Mouse (Mus musculus) hindbrain, embryonic 13.5 days (tissue): ENCODE measurements around the gene Plod2. TPM values are rescaled to one million over a fixed set of nuclear protein-coding genes. Genes with fewer than 3 reads are reported as not detected.
A peak's percentile ranks its signal among the peaks of the same experiment; 100 is the strongest.

Experiments
- ATAC-seq: fragments of 200-750 bp; cut with Nextera tagmentation; 2 replicates; pipeline ENCODE4 v1.8.0; 2017; ENCODE audit warnings: moderate TSS enrichment; ENCODE audit not compliant: low FRiP score
- H3K27ac ChIP-seq: fragments of 300-500 bp; sonication (generic); 2 replicates; pipeline ENCODE4 v1.5.1; 2015; ENCODE audit warnings: inconsistent platforms, mild to moderate bottlenecking, moderate library complexity
- H3K27me3 ChIP-seq: fragments of 300-500 bp; sonication (generic); 2 replicates; pipeline ENCODE4 v1.6.1; 2015; ENCODE audit warnings: mild to moderate bottlenecking, inconsistent platforms
- H3K36me3 ChIP-seq: fragments of 300-500 bp; sonication (generic); 2 replicates; pipeline ENCODE4 v1.6.1; 2015; ENCODE audit warnings: mild to moderate bottlenecking, inconsistent platforms
- H3K4me1 ChIP-seq: fragments of 300-500 bp; sonication (generic); replicated peaks from 2 replicates; pipeline ENCODE4 v1.6.1; 2015; ENCODE audit warnings: inconsistent platforms
- H3K4me2 ChIP-seq: fragments of 300-500 bp; sonication (generic); 2 replicates; pipeline ENCODE4 v1.6.1; 2015; ENCODE audit warnings: inconsistent platforms, mild to moderate bottlenecking, moderate library complexity
- H3K4me3 ChIP-seq: fragments of 300-500 bp; sonication (generic); 2 replicates; pipeline ENCODE4 v1.5.1; 2015; ENCODE audit warnings: mild to moderate bottlenecking, inconsistent platforms
- H3K9ac ChIP-seq: fragments of 300-500 bp; sonication (generic); 2 replicates; pipeline ENCODE4 v1.6.1; 2015; ENCODE audit warnings: mild to moderate bottlenecking, inconsistent platforms
- H3K9me3 ChIP-seq: fragments of 300-500 bp; sonication (generic); 2 replicates; pipeline ENCODE4 v1.6.1; 2016; ENCODE audit warnings: inconsistent platforms
- WGBS: fragments of 180-500 bp; shearing (Covaris S2); methylation state at CpG from one replicate; pipeline ENCODE4 v1.1.7; 2015; 5-methylcytosine and 5-hydroxymethylcytosine counted together
- polyA plus RNA-seq: library from polyadenylated mRNA; unstranded; fragments of >200 nt; fragmentation: Nextera tagmentation; extraction: Ambion mirVana; gene quantifications from 2 replicates; pipeline ENCODE4 v1.2.1, GENCODE M21; 2015

Gene Plod2
- polyA plus RNA-seq, 1 experiment from 2014 or later, result 17.0 TPM

GRCm38 (mm10) chr9:92560840-92561547 lies 19.0 kb downstream of the Plod2 start:
- Histone ChIP-seq H3K36me3 (no peaks in the 10 kb centered on the region), H3K4me3 (no peak overlapping the region), H3K4me1 (peaks cover 8% of the 10 kb centered on the region), H3K27me3 (no peaks in the 10 kb centered on the region), H3K4me2 (no peak overlapping the region), H3K9ac (no peak overlapping the region), H3K27ac (no peak overlapping the region), H3K9me3 (no peaks in the 10 kb centered on the region)
- whole genome bisulfite sequencing, result 47% methylated on average over 6 of the region's 6 CpGs
- ATAC-seq, result peak; percentile 74

GRCm38 (mm10) chr9:92562416-92562815 lies 20.4 kb downstream of the Plod2 start:
- Histone ChIP-seq H3K9ac (no peak overlapping the region), H3K9me3 (no peaks in the 10 kb centered on the region), H3K27ac (no peak overlapping the region), H3K27me3 (no peaks in the 10 kb centered on the region), H3K36me3 (no peaks in the 10 kb centered on the region), H3K4me2 (no peak overlapping the region), H3K4me3 (no peak overlapping the region), H3K4me1 (peaks cover 8% of the 10 kb centered on the region)
- no peak for ATAC-seq
- 91% methylated on average over 5 of the region's 5 CpGs for WGBS

GRCm38 (mm10) chr9:92563306-92563705 lies 21.3 kb downstream of the Plod2 start:
- Histone ChIP-seq H3K27me3 (no peaks in the 10 kb centered on the region), H3K27ac (no peak overlapping the region), H3K4me2 (no peak overlapping the region), H3K4me1 (peaks cover 8% of the 10 kb centered on the region), H3K9me3 (no peaks in the 10 kb centered on the region), H3K9ac (no peak overlapping the region), H3K36me3 (no peaks in the 10 kb centered on the region), H3K4me3 (no peak overlapping the region)
- WGBS, result 93% methylated on average over 6 of the region's 6 CpGs
- ATAC-seq, result no peak

GRCm38 (mm10) chr9:92564391-92564790 lies 22.4 kb downstream of the Plod2 start:
- H3K9me3 ChIP-seq, result no peaks in the 10 kb centered on the region
- ATAC-seq, result no peak
- no peaks in the 10 kb centered on the region for H3K36me3 ChIP-seq
- no peak overlapping the region for H3K4me2 ChIP-seq
- H3K4me1 ChIP-seq, result peaks cover 8% of the 10 kb centered on the region
- no peak overlapping the region for H3K4me3 ChIP-seq
- H3K27me3 ChIP-seq, result no peaks in the 10 kb centered on the region
- H3K27ac ChIP-seq, result no peak overlapping the region
- no peak overlapping the region for H3K9ac ChIP-seq
- WGBS, result 100% methylated on average over 1 of the region's 1 CpGs

GRCm38 (mm10) chr9:92566234-92566633 lies 24.2 kb downstream of the Plod2 start:
- Histone ChIP-seq H3K4me1 (peaks cover under 1% of the 10 kb centered on the region; the same call in 1 of the 2 replicates), H3K27ac (no peak overlapping the region), H3K27me3 (no peaks in the 10 kb centered on the region), H3K9me3 (no peaks in the 10 kb centered on the region), H3K4me3 (no peak overlapping the region), H3K36me3 (no peaks in the 10 kb centered on the region), H3K9ac (no peak overlapping the region), H3K4me2 (no peak overlapping the region)
- 80% methylated on average over 3 of the region's 3 CpGs for WGBS
- no peak for ATAC-seq

- H3K4me3 ChIP-seq, result no peak overlapping the region
- no peaks in the 10 kb centered on the region for H3K4me1 ChIP-seq
- no peaks in the 10 kb centered on the region for H3K27me3 ChIP-seq
- H3K4me2 ChIP-seq, result no peak overlapping the region
- no peaks in the 10 kb centered on the region for H3K9me3 ChIP-seq
- H3K27ac ChIP-seq, result no peak overlapping the region
- no peak overlapping the region for H3K9ac ChIP-seq
- no peaks in the 10 kb centered on the region for H3K36me3 ChIP-seq
- ATAC-seq, result no peak
- 92% methylated on average over 7 of the region's 7 CpGs for WGBS
Observed at GRCm38 (mm10) chr9:92567474-92567873, 25.5 kb downstream of the Plod2 start.

GRCm38 (mm10) chr9:92568798-92569197 lies 26.8 kb downstream of the Plod2 start:
- H3K9me3 ChIP-seq, result no peaks in the 10 kb centered on the region
- H3K4me2 ChIP-seq, result no peak overlapping the region
- H3K4me3 ChIP-seq, result no peak overlapping the region
- H3K27ac ChIP-seq, result no peak overlapping the region
- no peaks in the 10 kb centered on the region for H3K27me3 ChIP-seq
- H3K36me3 ChIP-seq, result no peaks in the 10 kb centered on the region
- 90% methylated on average over 3 of the region's 3 CpGs for WGBS
- H3K4me1 ChIP-seq, result no peaks in the 10 kb centered on the region
- ATAC-seq, result no peak
- no peak overlapping the region for H3K9ac ChIP-seq

GRCm38 (mm10) chr9:92572376-92573108 lies 30.5 kb downstream of the Plod2 start:
- no peaks in the 10 kb centered on the region for H3K4me1 ChIP-seq
- no peak overlapping the region for H3K4me3 ChIP-seq
- no peaks in the 10 kb centered on the region for H3K36me3 ChIP-seq
- WGBS, result 80% methylated on average over 8 of the region's 8 CpGs
- H3K9me3 ChIP-seq, result no peaks in the 10 kb centered on the region
- no peaks in the 10 kb centered on the region for H3K27me3 ChIP-seq
- H3K27ac ChIP-seq, result no peak overlapping the region
- no peak overlapping the region for H3K9ac ChIP-seq
- no peak overlapping the region for H3K4me2 ChIP-seq
- no peak for ATAC-seq

- no peak overlapping the region for H3K4me3 ChIP-seq
- ATAC-seq, result no peak
- no peaks in the 10 kb centered on the region for H3K9me3 ChIP-seq
- no peak overlapping the region for H3K4me2 ChIP-seq
- no peaks in the 10 kb centered on the region for H3K4me1 ChIP-seq
- no peak overlapping the region for H3K27ac ChIP-seq
- 80% methylated on average over 5 of the region's 5 CpGs for WGBS
- no peaks in the 10 kb centered on the region for H3K27me3 ChIP-seq
- H3K36me3 ChIP-seq, result peaks cover 14% of the 10 kb centered on the region
- no peak overlapping the region for H3K9ac ChIP-seq
Observed at GRCm38 (mm10) chr9:92583876-92584275, 41.9 kb downstream of the Plod2 start.

GRCm38 (mm10) chr9:92586025-92586424 lies 44.0 kb downstream of the Plod2 start:
- peaks cover 19% of the 10 kb centered on the region for H3K36me3 ChIP-seq
- H3K9me3 ChIP-seq, result no peaks in the 10 kb centered on the region
- WGBS, result 57% methylated on average over 1 of the region's 1 CpGs
- no peak overlapping the region for H3K9ac ChIP-seq
- no peaks in the 10 kb centered on the region for H3K27me3 ChIP-seq
- 0 out of 2 replicates have a peak, but pooled peaks have one; percentile 65 for ATAC-seq
- no peak overlapping the region for H3K4me2 ChIP-seq
- H3K4me3 ChIP-seq, result no peak overlapping the region
- no peaks in the 10 kb centered on the region for H3K4me1 ChIP-seq
- no peak overlapping the region for H3K27ac ChIP-seq

GRCm38 (mm10) chr9:92587391-92587790 lies 45.4 kb downstream of the Plod2 start:
- no peak overlapping the region for H3K4me3 ChIP-seq

GRCm38 (mm10) chr9:92588226-92588625 lies 46.2 kb downstream of the Plod2 start:
- no peaks in the 10 kb centered on the region for H3K4me1 ChIP-seq
- 90% methylated on average over 1 of the region's 1 CpGs for WGBS
- no peaks in the 10 kb centered on the region for H3K9me3 ChIP-seq
- H3K9ac ChIP-seq, result no peak overlapping the region
- H3K4me3 ChIP-seq, result no peak overlapping the region
- H3K36me3 ChIP-seq, result peaks cover 19% of the 10 kb centered on the region
- H3K27me3 ChIP-seq, result no peaks in the 10 kb centered on the region
- no peak for ATAC-seq
- H3K4me2 ChIP-seq, result no peak overlapping the region
- no peak overlapping the region for H3K27ac ChIP-seq

More at GRCm38 (mm10) chr9:92587391-92587790, 45.4 kb downstream of the Plod2 start:
- Histone ChIP-seq H3K27me3 (no peaks in the 10 kb centered on the region), H3K27ac (no peak overlapping the region), H3K9ac (no peak overlapping the region), H3K36me3 (peaks cover 19% of the 10 kb centered on the region), H3K4me1 (no peaks in the 10 kb centered on the region), H3K9me3 (no peaks in the 10 kb centered on the region), H3K4me2 (no peak overlapping the region)
- WGBS, result 98% methylated on average over 8 of the region's 8 CpGs
- no peak for ATAC-seq

- no peak overlapping the region for H3K27ac ChIP-seq
- H3K4me1 ChIP-seq, result no peaks in the 10 kb centered on the region
- H3K9ac ChIP-seq, result no peak overlapping the region
- WGBS, result 91% methylated on average over 5 of the region's 5 CpGs
- no peaks in the 10 kb centered on the region for H3K9me3 ChIP-seq
- ATAC-seq, result no peak
- H3K4me2 ChIP-seq, result no peak overlapping the region
- peaks cover 19% of the 10 kb centered on the region for H3K36me3 ChIP-seq
- H3K27me3 ChIP-seq, result no peaks in the 10 kb centered on the region
- no peak overlapping the region for H3K4me3 ChIP-seq
Observed at GRCm38 (mm10) chr9:92589021-92589420, 47.0 kb downstream of the Plod2 start.
